Mouse (Mus musculus) kidney, embryonic 16.5 days (tissue): Measurements from ENCODE around the gene Pax3. TPM values are rescaled to one million over a fixed set of nuclear protein-coding genes. Genes with fewer than 3 reads are reported as not detected.

Experiments used
- ATAC-seq: fragments of 200-750 bp; cut with Nextera tagmentation; 2 replicates; pipeline ENCODE4 v1.8.0; 2017; ENCODE audit warnings: moderate TSS enrichment; ENCODE audit not compliant: low FRiP score, low TSS enrichment
- H3K27ac ChIP-seq: fragments of 300-500 bp; sonication (generic); 2 replicates; pipeline ENCODE4 v1.5.1; 2014; ENCODE audit warnings: low read length
- H3K27me3 ChIP-seq: fragments of 300-500 bp; sonication (generic); 2 replicates; pipeline ENCODE4 v1.6.1; 2014; ENCODE audit warnings: low read length, control low read depth, mixed read lengths; ENCODE audit not compliant: insufficient read depth
- H3K36me3 ChIP-seq: fragments of 300-500 bp; sonication (generic); 2 replicates; pipeline ENCODE4 v1.6.1; 2014; ENCODE audit warnings: low read length, control low read depth, mixed read lengths; ENCODE audit not compliant: insufficient read depth
- H3K4me1 ChIP-seq: fragments of 300-500 bp; sonication (generic); 2 replicates; pipeline ENCODE4 v1.6.1; 2014; ENCODE audit warnings: low read length, control low read depth, mixed read lengths; ENCODE audit not compliant: insufficient read depth
- H3K4me2 ChIP-seq: fragments of 300-500 bp; sonication (generic); replicated peaks from 2 replicates; pipeline ENCODE4 v1.6.1; 2014; ENCODE audit warnings: low read depth, low read length
- H3K4me3 ChIP-seq: fragments of 300-500 bp; sonication (generic); 2 replicates; pipeline ENCODE4 v1.5.1; 2014; ENCODE audit warnings: mild to moderate bottlenecking, low read length
- H3K9ac ChIP-seq: fragments of 300-500 bp; sonication (generic); replicated peaks from 2 replicates; pipeline ENCODE4 v1.6.1; 2014; ENCODE audit warnings: low read length
- H3K9me3 ChIP-seq: fragments of 300-500 bp; sonication (generic); 2 replicates; pipeline ENCODE4 v1.6.1; 2016; ENCODE audit warnings: low read length, control low read depth
- WGBS: fragments of 180-500 bp; shearing (Covaris S2); extraction: QIAGEN DNeasy Blood & Tissue Kit; methylation state at CpG from one replicate; pipeline ENCODE4 v1.1.7; 2014; 5-methylcytosine and 5-hydroxymethylcytosine counted together
- polyA plus RNA-seq: library from polyadenylated mRNA; unstranded; fragments of >200 nt; fragmentation: Nextera tagmentation; extraction: Ambion mirVana; gene quantifications from 2 replicates; pipeline ENCODE4 v1.2.1, GENCODE M21; 2015

Pax3 gene
- 0.05 TPM in 1 of 2 replicates, not detected in the other for polyA plus RNA-seq

DNA sequence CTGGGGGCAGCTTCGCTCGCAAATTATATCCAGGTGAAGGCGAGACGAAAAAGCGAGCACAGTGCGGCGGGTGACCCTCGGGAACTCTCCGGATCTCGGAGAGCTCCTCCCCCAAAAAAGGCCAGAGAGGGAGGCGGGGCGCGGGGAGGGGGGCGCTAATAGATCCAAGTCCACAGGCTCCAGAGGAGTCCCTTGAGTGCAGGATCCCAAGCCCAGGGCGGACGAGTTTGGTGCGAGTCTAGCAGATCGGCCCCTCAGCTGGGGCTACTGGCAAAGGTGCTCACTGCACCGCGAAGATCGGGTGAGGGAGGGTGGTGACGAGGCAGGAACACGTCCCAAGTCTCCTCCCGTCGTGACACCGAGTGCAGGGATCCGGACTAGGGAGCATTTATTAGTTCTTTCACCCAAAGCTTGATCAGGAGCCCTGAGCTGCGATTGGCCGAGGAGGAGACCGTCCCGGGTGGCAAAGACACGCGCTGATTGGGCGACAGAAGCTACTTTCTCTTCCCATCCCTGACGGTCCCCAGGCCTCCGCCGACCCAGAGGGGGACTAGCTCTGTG is at the start of gene Pax3:
Pax3 (minus strand) TSS at position 384 of the 561 bp plus-strand sequence.
- Histone ChIP-seq H3K4me1 (peaks cover 12% of the 10 kb centered on the region), H3K9me3 (no peaks in the 10 kb centered on the region), H3K4me2 (peak within 1 kb of the TSS; percentile 42), H3K9ac (no peak within 1 kb of the TSS), H3K36me3 (no peaks in the 10 kb centered on the region), H3K27ac (no peak within 1 kb of the TSS), H3K27me3 (peaks cover 97% of the 10 kb centered on the region), H3K4me3 (peak within 1 kb of the TSS; percentile 32)
- no peak for ATAC-seq
- WGBS = under 1% methylated on average over 37 of the region's 37 CpGs

GRCm38 (mm10) chr1:78234306-78234705 is 37.4 kb upstream of the Pax3 start:
- H3K4me3 ChIP-seq = no peak overlapping the region
- ATAC-seq = no peak
- no peaks in the 10 kb centered on the region for H3K36me3 ChIP-seq
- no peaks in the 10 kb centered on the region for H3K9me3 ChIP-seq
- no peak overlapping the region for H3K4me2 ChIP-seq
- peaks cover 3% of the 10 kb centered on the region; the same call in 1 of the 2 replicates for H3K27me3 ChIP-seq
- WGBS = 84% methylated on average over 5 of the region's 5 CpGs
- no peak overlapping the region for H3K27ac ChIP-seq
- H3K9ac ChIP-seq = no peak overlapping the region
- no peaks in the 10 kb centered on the region for H3K4me1 ChIP-seq

DNA sequence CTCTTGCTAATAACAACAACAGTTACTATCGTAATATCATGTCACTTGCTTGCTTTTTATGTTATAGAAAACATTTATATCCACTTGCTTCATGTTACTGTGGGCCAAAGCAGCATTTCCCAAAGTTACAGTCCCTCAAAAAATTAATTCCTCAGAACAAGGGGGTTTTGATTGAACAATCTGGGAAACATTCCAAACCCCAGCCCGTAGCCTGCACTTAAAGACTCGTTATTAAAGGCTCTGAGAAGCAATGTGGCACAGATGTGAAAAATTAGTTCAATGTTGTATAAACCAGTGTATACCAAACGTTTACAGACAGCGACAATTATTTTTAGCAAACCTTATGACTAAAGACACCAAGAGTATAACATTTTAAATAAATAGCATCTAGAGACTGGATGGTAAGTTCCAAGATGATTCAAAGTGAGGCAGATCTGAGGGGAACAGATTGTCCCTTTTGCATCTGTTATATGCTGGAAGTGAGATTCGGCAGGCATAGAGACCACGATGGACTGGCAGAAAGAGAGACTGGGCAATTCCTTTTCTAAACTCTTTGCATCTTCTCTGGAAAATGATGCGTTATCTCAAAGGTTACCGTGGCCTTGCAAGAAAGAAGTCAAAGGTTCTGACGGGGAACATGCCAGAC is 35.1 kb upstream of the Pax3 start:
- Histone ChIP-seq H3K9me3 (no peaks in the 10 kb centered on the region), H3K9ac (no peak overlapping the region), H3K36me3 (no peaks in the 10 kb centered on the region), H3K27me3 (peaks cover 3% of the 10 kb centered on the region; the same call in 1 of the 2 replicates), H3K4me2 (no peak overlapping the region), H3K4me1 (no peaks in the 10 kb centered on the region), H3K27ac (no peak overlapping the region), H3K4me3 (no peak overlapping the region)
- ATAC-seq = no peak
- 76% methylated on average over 10 of the region's 10 CpGs for WGBS

- no peak overlapping the region for H3K4me2 ChIP-seq
Measured at GRCm38 (mm10) chr1:78229801-78230200, 32.9 kb upstream of the Pax3 start.

DNA sequence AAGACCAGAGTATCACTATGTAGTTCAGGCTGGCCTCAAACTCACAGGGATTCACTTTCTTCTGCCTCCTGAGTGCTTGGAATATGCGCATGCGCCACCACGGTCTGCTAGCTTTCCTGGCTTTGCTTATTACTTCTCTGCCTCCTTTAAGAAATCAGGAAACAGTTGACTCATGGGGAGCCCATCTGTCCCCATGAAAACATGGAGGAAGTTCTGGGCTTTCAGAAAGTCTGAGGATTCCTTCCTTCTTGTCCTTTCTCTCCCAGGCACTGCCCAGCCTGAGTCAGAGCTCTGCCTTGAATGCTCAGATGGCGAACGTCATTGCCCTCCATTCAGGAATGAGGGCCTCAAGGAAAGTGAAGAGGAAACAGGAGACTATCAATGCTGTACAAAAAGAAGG is 31.8 kb upstream of the Pax3 start:
- peaks cover 3% of the 10 kb centered on the region; the same call in 1 of the 2 replicates for H3K27me3 ChIP-seq
- WGBS = 61% methylated on average over 5 of the region's 5 CpGs
- ATAC-seq = no peak
- H3K9ac ChIP-seq = no peak overlapping the region
- no peaks in the 10 kb centered on the region for H3K9me3 ChIP-seq
- no peaks in the 10 kb centered on the region for H3K36me3 ChIP-seq
- H3K4me2 ChIP-seq = no peak overlapping the region
- no peak overlapping the region for H3K27ac ChIP-seq
- H3K4me3 ChIP-seq = no peak overlapping the region
- H3K4me1 ChIP-seq = no peaks in the 10 kb centered on the region

More at GRCm38 (mm10) chr1:78229801-78230200, 32.9 kb upstream of the Pax3 start:
- Histone ChIP-seq H3K9me3 (no peaks in the 10 kb centered on the region), H3K27ac (no peak overlapping the region), H3K27me3 (peaks cover 3% of the 10 kb centered on the region; the same call in 1 of the 2 replicates), H3K4me1 (no peaks in the 10 kb centered on the region), H3K9ac (no peak overlapping the region), H3K36me3 (no peaks in the 10 kb centered on the region), H3K4me3 (no peak overlapping the region)
- ATAC-seq = no peak

GRCm38 (mm10) chr1:78218057-78218780 is 21.3 kb upstream of the Pax3 start:
- H3K4me3 ChIP-seq = peak overlapping the region; percentile 61
- 3% methylated on average over 19 of the region's 19 CpGs for WGBS
- no peaks in the 10 kb centered on the region for H3K9me3 ChIP-seq
- peaks cover 83% of the 10 kb centered on the region for H3K27me3 ChIP-seq
- peak overlapping the region; percentile 97 for H3K4me2 ChIP-seq
- no peaks in the 10 kb centered on the region for H3K36me3 ChIP-seq
- no peak overlapping the region for H3K27ac ChIP-seq
- H3K4me1 ChIP-seq = peaks cover 27% of the 10 kb centered on the region
- ATAC-seq = no peak
- no peak overlapping the region for H3K9ac ChIP-seq

DNA sequence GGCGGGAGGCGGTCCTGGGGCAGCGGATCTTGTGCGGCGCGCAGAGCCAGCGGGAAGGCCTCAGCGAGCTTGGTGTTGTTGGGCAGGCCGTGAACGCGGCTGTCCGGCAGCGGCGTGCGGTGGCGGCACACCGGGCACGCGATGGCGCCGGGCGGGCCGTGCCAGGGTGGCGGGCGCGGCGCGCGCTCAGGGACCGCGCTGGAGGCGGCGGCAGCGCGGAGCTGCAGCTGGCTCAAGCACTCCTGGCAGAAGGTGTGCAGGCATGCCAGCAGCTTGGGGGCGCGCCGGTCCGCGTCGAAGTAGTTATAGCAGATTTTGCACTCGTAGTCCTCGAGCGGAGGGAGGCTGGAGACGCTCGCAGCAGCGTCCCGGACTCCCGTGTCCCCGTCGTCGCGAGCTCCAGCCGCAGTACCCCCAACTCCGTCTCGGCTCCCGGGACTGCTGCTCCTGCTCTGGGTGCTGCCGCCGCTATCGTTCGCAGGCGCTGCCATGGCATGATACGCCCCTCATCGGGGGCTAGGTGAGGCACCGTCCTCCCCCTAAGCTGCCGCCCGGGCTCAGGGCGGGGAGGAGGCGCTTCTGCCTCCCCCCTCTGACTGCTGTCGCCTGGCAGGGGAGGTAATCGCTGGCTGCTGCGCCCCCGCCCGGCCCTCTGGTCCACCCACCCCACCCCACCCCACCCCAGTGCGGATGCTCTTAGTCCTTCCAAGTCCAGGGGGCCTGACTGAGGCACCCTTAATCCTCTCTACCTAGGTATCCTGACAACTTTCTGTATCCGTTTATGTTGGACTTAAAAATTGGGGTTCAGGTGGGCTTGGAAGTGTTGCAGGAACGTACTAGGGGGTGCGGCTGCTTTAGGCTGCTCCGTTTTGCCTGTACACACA is 20.5 kb upstream of the Pax3 start:
- H3K9ac ChIP-seq = peak overlapping the region; percentile 55
- H3K4me3 ChIP-seq = peak overlapping the region; percentile 61
- under 1% methylated on average over 76 of the region's 79 CpGs for WGBS
- H3K4me1 ChIP-seq = peaks cover 27% of the 10 kb centered on the region
- no peak overlapping the region for H3K27ac ChIP-seq
- no peaks in the 10 kb centered on the region for H3K9me3 ChIP-seq
- peaks cover 91% of the 10 kb centered on the region for H3K27me3 ChIP-seq
- ATAC-seq = peak; percentile 82
- H3K36me3 ChIP-seq = no peaks in the 10 kb centered on the region
- peak overlapping the region; percentile 97 for H3K4me2 ChIP-seq

DNA sequence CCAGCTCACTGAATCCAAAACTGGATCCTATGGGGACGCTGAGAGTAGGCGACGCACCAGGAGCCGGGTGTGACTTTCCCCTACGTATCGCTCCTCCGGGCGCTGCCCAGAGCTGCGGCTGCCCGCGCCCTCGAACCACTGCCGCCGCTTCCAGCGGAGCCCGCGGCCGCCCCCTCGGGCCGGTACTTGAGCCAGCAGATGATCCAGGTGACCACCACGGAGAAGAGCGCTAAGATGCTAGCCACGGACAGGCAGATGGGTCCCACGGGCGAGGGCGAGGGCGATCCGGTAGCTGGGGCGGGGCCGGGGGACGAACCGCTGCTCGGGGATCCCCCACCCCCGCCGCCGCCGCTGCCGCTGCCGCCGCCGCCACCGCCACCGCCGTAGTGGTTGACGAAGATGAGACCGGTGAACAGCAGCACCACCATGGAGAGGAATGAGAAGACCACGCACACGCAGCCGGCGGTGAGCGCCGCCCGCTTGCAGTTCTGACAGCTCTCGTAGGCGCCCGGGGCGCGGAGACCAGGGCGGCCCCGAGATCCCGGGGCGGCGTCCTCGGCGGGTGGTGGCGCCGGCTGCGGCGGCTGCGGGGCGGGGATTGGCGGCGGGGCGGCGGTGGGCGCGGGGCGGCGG is 19.7 kb upstream of the Pax3 start:
- Histone ChIP-seq H3K36me3 (no peaks in the 10 kb centered on the region), H3K9me3 (no peaks in the 10 kb centered on the region), H3K4me1 (peaks cover 27% of the 10 kb centered on the region), H3K9ac (peak overlapping the region; percentile 55), H3K4me3 (peak overlapping the region; percentile 61), H3K27me3 (peaks cover 98% of the 10 kb centered on the region), H3K4me2 (peak overlapping the region; percentile 97), H3K27ac (no peak overlapping the region)
- ATAC-seq = peak; percentile 23; the same call in 1 of the 2 replicates
- 0% methylated on average over 49 of the region's 79 CpGs for WGBS
